In the genomic region with DNA sequence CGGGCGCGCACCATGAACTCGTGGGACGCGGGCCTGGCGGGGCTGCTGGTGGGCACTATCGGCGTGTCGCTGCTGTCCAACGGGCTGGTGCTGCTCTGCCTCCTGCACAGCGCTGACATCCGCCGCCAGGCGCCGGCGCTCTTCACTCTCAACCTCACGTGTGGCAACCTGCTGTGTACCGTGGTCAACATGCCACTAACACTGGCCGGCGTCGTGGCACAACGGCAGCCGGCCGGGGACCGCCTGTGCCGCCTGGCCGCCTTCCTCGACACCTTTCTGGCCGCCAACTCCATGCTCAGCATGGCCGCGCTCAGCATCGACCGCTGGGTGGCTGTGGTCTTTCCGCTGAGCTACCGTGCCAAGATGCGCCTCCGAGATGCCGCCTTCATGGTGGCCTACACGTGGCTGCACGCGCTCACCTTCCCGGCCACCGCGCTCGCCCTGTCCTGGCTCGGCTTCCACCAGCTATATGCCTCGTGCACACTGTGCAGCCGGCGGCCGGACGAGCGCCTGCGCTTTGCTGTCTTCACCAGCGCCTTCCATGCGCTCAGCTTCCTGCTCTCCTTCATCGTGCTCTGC, we compare ENCODE assay signal across 9 mouse cellular contexts. TPM values are rescaled to one million over a fixed set of nuclear protein-coding genes. Genes with fewer than 3 reads are reported as not detected.
DNase-seq lines count a peak whose midpoint lies in the region; ATAC-seq and TF ChIP-seq lines count a peak whose summit lies in the region.
"Had no signal": no experiment of that assay in that cellular context is flagged by ENCODE, and none has a peak within 500 bp of the region (broad histone marks: within the 10 kb centered on the region; RNA-seq: fewer than 3 reads in every experiment).

No protein-coding gene starts in this region.

- peak; percentile 62 for ATAC-seq in hindbrain, embryonic 15.5 days (ENCODE audit: low FRiP score, low read depth)
- peak; percentile 62 for ATAC-seq in midbrain, embryonic 15.5 days (replicated peaks)

- no peak for TF ChIP-seq EP300 in heart, adult 2 months (IDR thresholded peaks at IDR 0.05; ENCODE audit: insufficient read depth, low read depth, low read length)

- H3K4me1 ChIP-seq in heart, embryonic 10.5 days: peaks cover 10% of the 10 kb centered on the region
- H3K4me1 ChIP-seq in heart, adult 2 months (ENCODE audit: control insufficient read depth, insufficient read depth, low read length): no peaks in the 10 kb centered on the region
- peaks cover 5% of the 10 kb centered on the region; the same call in 1 of the 2 replicates for H3K4me1 ChIP-seq in cortical plate, adult 2 months (ENCODE audit: control insufficient read depth, insufficient read depth, low read length)
- peaks cover 46% of the 10 kb centered on the region for H3K4me1 ChIP-seq in hindbrain, embryonic 15.5 days (replicated peaks)
- peaks cover 30% of the 10 kb centered on the region for H3K4me1 ChIP-seq in midbrain, embryonic 15.5 days
- H3K4me1 ChIP-seq: lung, embryonic 15.5 days had no signal

- H3K4me3 ChIP-seq in heart, embryonic 10.5 days: peak overlapping the region; percentile 45
- H3K4me3 ChIP-seq in heart, adult 2 months: no peak overlapping the region
- H3K4me3 ChIP-seq in cortical plate, adult 2 months (ENCODE audit: insufficient read depth, low read length): peak overlapping the region; percentile 56
- H3K4me3 ChIP-seq in hindbrain, embryonic 15.5 days: peak overlapping the region; percentile 68
- peak overlapping the region; percentile 51 for H3K4me3 ChIP-seq in midbrain, embryonic 15.5 days
- H3K4me3 ChIP-seq: lung, embryonic 15.5 days had no signal

- peak overlapping the region; percentile 78 for H3K4me2 ChIP-seq in hindbrain, embryonic 15.5 days
- peak overlapping the region; percentile 60 for H3K4me2 ChIP-seq in midbrain, embryonic 15.5 days
- H3K4me2 ChIP-seq: lung, embryonic 15.5 days had no signal

- H3K79me2 ChIP-seq in heart, adult 2 months (replicated peaks; ENCODE audit: control insufficient read depth, insufficient read depth, low read length): no peaks in the 10 kb centered on the region

- H3K9me3 ChIP-seq in heart, embryonic 10.5 days: no peaks in the 10 kb centered on the region
- no peaks in the 10 kb centered on the region for H3K9me3 ChIP-seq in hindbrain, embryonic 15.5 days
- H3K9me3 ChIP-seq in midbrain, embryonic 15.5 days: no peaks in the 10 kb centered on the region
- H3K9me3 ChIP-seq: lung, embryonic 15.5 days had no signal

- no peaks in the 10 kb centered on the region for H3K36me3 ChIP-seq in heart, embryonic 10.5 days
- H3K36me3 ChIP-seq in heart, adult 2 months (ENCODE audit: control insufficient read depth, insufficient read depth, low read length): no peaks in the 10 kb centered on the region
- H3K36me3 ChIP-seq in hindbrain, embryonic 15.5 days: no peaks in the 10 kb centered on the region
- no peaks in the 10 kb centered on the region for H3K36me3 ChIP-seq in midbrain, embryonic 15.5 days (replicated peaks)
- H3K36me3 ChIP-seq: lung, embryonic 15.5 days had no signal

- H3K27me3 ChIP-seq in heart, embryonic 10.5 days (ENCODE audit: insufficient read depth, poor library complexity, severe bottlenecking): peaks cover 56% of the 10 kb centered on the region
- peaks cover 7% of the 10 kb centered on the region for H3K27me3 ChIP-seq in heart, adult 2 months (ENCODE audit: control insufficient read depth, insufficient read depth, low read length)
- H3K27me3 ChIP-seq in hindbrain, embryonic 15.5 days: no peaks in the 10 kb centered on the region
- no peaks in the 10 kb centered on the region; the same call in 1 of the 2 replicates for H3K27me3 ChIP-seq in midbrain, embryonic 15.5 days (replicated peaks)

- TF ChIP-seq POLR2A in heart, adult 2 months (IDR thresholded peaks at IDR 0.05; ENCODE audit: insufficient read depth, low read depth, low read length): no peak
- TF ChIP-seq POLR2A in cortical plate, adult 2 months (IDR thresholded peaks at IDR 0.05; ENCODE audit: extremely low read depth, insufficient read depth, low read length): peak; percentile 15; the same call in 1 of the 2 replicates

- no peak overlapping the region for H3K27ac ChIP-seq in heart, embryonic 10.5 days
- no peak overlapping the region for H3K27ac ChIP-seq in heart, adult 2 months
- H3K27ac ChIP-seq in cortical plate, adult 2 months (ENCODE audit: insufficient read depth, low read length): peak overlapping the region; percentile 93
- H3K27ac ChIP-seq in hindbrain, embryonic 15.5 days (replicated peaks): peak overlapping the region; percentile 87
- peak overlapping the region; percentile 76 for H3K27ac ChIP-seq in midbrain, embryonic 15.5 days
- H3K27ac ChIP-seq: lung, embryonic 15.5 days had no signal

- TF ChIP-seq CTCF in heart, adult 2 months (IDR thresholded peaks at IDR 0.05): no peak
- TF ChIP-seq CTCF in cortical plate, adult 2 months (IDR thresholded peaks at IDR 0.05; ENCODE audit: extremely low read depth, insufficient read depth, low read length): no peak

- intact Hi-C loops in heart, adult 2 months (cut with DNase I): no loop called here

- 6% methylated on average over 55 of the region's 57 CpGs for WGBS in heart, embryonic 10.5 days
- 11% methylated on average over 54 of the region's 57 CpGs for WGBS in heart, adult 2 months
- 2% methylated on average over 55 of the region's 57 CpGs for WGBS in hindbrain, embryonic 15.5 days
- whole genome bisulfite sequencing in midbrain, embryonic 15.5 days: 7% methylated on average over 50 of the region's 57 CpGs

- H3K9ac ChIP-seq in heart, adult 2 months (ENCODE audit: low read depth, low read length): no peak overlapping the region
- H3K9ac ChIP-seq in hindbrain, embryonic 15.5 days: peak overlapping the region; percentile 72
- H3K9ac ChIP-seq in midbrain, embryonic 15.5 days: peak overlapping the region; percentile 60
- H3K9ac ChIP-seq: lung, embryonic 15.5 days had no signal

- DNase-seq in heart, embryonic 10.5 days (ENCODE audit: low spot score): no peak
- DNase-seq in heart, adult 2 months: no peak
- DNase-seq in thymus, postnatal 10 days (ENCODE audit: low spot score in 2 of 2): no peak
- DNase-seq in adrenal gland, postnatal 25 days: no peak
- DNase-seq in c-Kit-positive CD71-positive TER-119-positive erythroid progenitor cells, embryonic 14.5 days (ENCODE audit: low spot score): no peak

RNA-seq across cellular contexts. Expression of a gene that starts 0.7 kb away (rescaled TPM):
- polyA plus RNA-seq in heart, embryonic 10.5 days (2016; fragmentation: Nextera tagmentation; extraction: Ambion mirVana): not detected in 2 replicates
- not detected for total RNA-seq in heart, adult 2 months (2021)
- polyA plus RNA-seq in heart, adult 2 months (2012; rRNA removed): not detected in 2 replicates
- polyA plus RNA-seq in cortical plate, adult 2 months (2012; rRNA removed): 59.8 and 60.7 TPM in 2 replicates
- polyA plus RNA-seq in hindbrain, embryonic 15.5 days (2015; fragmentation: Nextera tagmentation; extraction: Ambion mirVana): 2.6 and 2.8 TPM in 2 replicates
- 3.0 and 3.2 TPM in 2 replicates for polyA plus RNA-seq in midbrain, embryonic 15.5 days (2015; fragmentation: Nextera tagmentation; extraction: Ambion mirVana)
- not detected in 2 replicates for total RNA-seq in adrenal gland, postnatal 25 days (2021)
- polyA plus RNA-seq: lung, embryonic 15.5 days had no signal

Comparison
In these comparisons a context has a peak if more than half of its experiments do, and no peak if none do; other contexts are left out.
1. H3K27ac ChIP-seq: peak in cortical plate, adult 2 months (single experiment), hindbrain, embryonic 15.5 days (single experiment) and midbrain, embryonic 15.5 days (single experiment); none in heart, embryonic 10.5 days (single experiment) and heart, adult 2 months (single experiment).
2. RNA of a gene that starts 0.7 kb away (polyA plus RNA-seq): 59.8 to 60.7 TPM in cortical plate, adult 2 months; 3.0 to 3.2 TPM in midbrain, embryonic 15.5 days, 2.6 to 2.8 TPM in hindbrain, embryonic 15.5 days, not detected in heart, embryonic 10.5 days and not detected in heart, adult 2 months; every median in the first group is over 10 times any median in the second.